Mouse (Mus musculus) embryonic facial prominence, embryonic 13.5 days (tissue): ENCODE measurements around the gene Tmod1. TPM values are rescaled to one million over a fixed set of nuclear protein-coding genes. Genes with fewer than 3 reads are reported as not detected.

Experiments used
- ATAC-seq: fragments of 200-750 bp; cut with Nextera tagmentation; 2 replicates; pipeline ENCODE4 v1.8.0; 2017; ENCODE audit warnings: low read depth; ENCODE audit not compliant: insufficient number of reproducible peaks, insufficient read depth, low FRiP score, low TSS enrichment
- H3K27ac ChIP-seq: fragments of 300-500 bp; sonication (generic); 2 replicates; pipeline ENCODE4 v1.5.1; 2015; ENCODE audit warnings: moderate library complexity, mild to moderate bottlenecking, inconsistent platforms
- H3K27me3 ChIP-seq: fragments of 300-500 bp; sonication (generic); 2 replicates; pipeline ENCODE4 v1.6.1; 2015; ENCODE audit warnings: mild to moderate bottlenecking, inconsistent platforms
- H3K36me3 ChIP-seq: fragments of 300-500 bp; sonication (generic); 2 replicates; pipeline ENCODE4 v1.6.1; 2015; ENCODE audit warnings: mild to moderate bottlenecking, inconsistent platforms
- H3K4me1 ChIP-seq: fragments of 300-500 bp; sonication (generic); 2 replicates; pipeline ENCODE4 v1.6.1; 2015; ENCODE audit warnings: inconsistent platforms
- H3K4me2 ChIP-seq: fragments of 300-500 bp; sonication (generic); 2 replicates; pipeline ENCODE4 v1.6.1; 2015; ENCODE audit warnings: moderate library complexity, mild to moderate bottlenecking, inconsistent platforms
- H3K4me3 ChIP-seq: fragments of 300-500 bp; sonication (generic); 2 replicates; pipeline ENCODE4 v1.5.1; 2015; ENCODE audit warnings: mild to moderate bottlenecking, inconsistent platforms
- H3K9ac ChIP-seq: fragments of 300-500 bp; sonication (generic); 2 replicates; pipeline ENCODE4 v1.6.1; 2015; ENCODE audit warnings: mild to moderate bottlenecking, inconsistent platforms
- H3K9me3 ChIP-seq: fragments of 300-500 bp; sonication (generic); 2 replicates; pipeline ENCODE4 v1.6.1; 2016; ENCODE audit warnings: inconsistent platforms
- WGBS: fragments of 180-500 bp; shearing (Covaris S2); methylation state at CpG from one replicate; pipeline ENCODE4 v1.1.7; 2015; ENCODE audit warnings: mixed read lengths; 5-methylcytosine and 5-hydroxymethylcytosine counted together
- polyA plus RNA-seq: library from polyadenylated mRNA; unstranded; fragments of >200 nt; fragmentation: Nextera tagmentation; extraction: Ambion mirVana; gene quantifications from 2 replicates; pipeline ENCODE4 v1.2.1, GENCODE M21; 2015

Tmod1 gene
- polyA plus RNA-seq, 1 experiment from 2014 or later: 2.4 TPM

DNA sequence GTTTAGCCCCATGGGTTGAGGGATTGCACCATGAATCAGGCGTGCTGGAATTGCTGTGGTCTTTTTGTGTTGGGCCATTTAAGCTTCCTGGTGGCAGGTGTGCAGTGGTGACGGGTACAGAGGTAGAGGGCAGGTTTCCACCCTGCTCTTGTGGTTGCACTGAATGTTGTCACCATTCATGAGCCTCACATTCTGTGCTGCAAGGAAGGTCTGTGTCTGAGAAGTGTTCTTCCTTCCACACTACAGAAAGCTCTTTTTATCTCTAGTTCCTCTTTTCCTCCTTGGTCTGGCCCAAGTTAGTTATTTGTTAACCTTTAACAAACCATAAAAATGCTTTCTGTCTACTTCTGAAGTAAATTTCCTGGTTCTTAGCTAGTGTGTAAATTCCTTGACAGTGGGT lies 125.3 kb downstream of the Tmod1 start:
- no peak overlapping the region for H3K9ac ChIP-seq
- 82% methylated on average over 2 of the region's 2 CpGs for WGBS
- peaks cover 85% of the 10 kb centered on the region for H3K36me3 ChIP-seq
- ATAC-seq: no peak
- no peaks in the 10 kb centered on the region for H3K9me3 ChIP-seq
- H3K27me3 ChIP-seq: no peaks in the 10 kb centered on the region
- H3K4me1 ChIP-seq: no peaks in the 10 kb centered on the region
- H3K27ac ChIP-seq: no peak overlapping the region
- H3K4me2 ChIP-seq: no peak overlapping the region
- no peak overlapping the region for H3K4me3 ChIP-seq

Other genes starting within 250 kb of the Tmod1 start
- gene Aldh1b1, start 239.9 kb upstream of the Tmod1 start, polyA plus RNA-seq: 4.3 and 6.7 TPM in 2 replicates
- gene Igfbpl1, start 212.0 kb upstream of the Tmod1 start, polyA plus RNA-seq: 1.1 and 1.2 TPM in 2 replicates
- gene Stra6l, start 190.3 kb upstream of the Tmod1 start, polyA plus RNA-seq: 0.06 TPM in 1 of 2 replicates, not detected in the other
- gene Ccdc180, start 148.6 kb upstream of the Tmod1 start, polyA plus RNA-seq: not detected in 2 replicates
- 8.8 and 9.4 TPM in 2 replicates for gene Tdrd7, start 73.6 kb upstream of the Tmod1 start, polyA plus RNA-seq
- gene Ncbp1, start 99.7 kb downstream of the Tmod1 start, polyA plus RNA-seq: 84.9 and 87.4 TPM in 2 replicates
- gene Tstd2, start 99.8 kb downstream of the Tmod1 start, polyA plus RNA-seq: 48.5 and 51.9 TPM in 2 replicates
- gene Xpa, start 157.4 kb downstream of the Tmod1 start, polyA plus RNA-seq: 29.6 and 31.7 TPM in 2 replicates